Mouse (Mus musculus): ENCODE results near the gene Trnp1. TPM values are rescaled to one million over a fixed set of nuclear protein-coding genes. Genes with fewer than 3 reads are reported as not detected.

Trnp1 gene
- polyA plus RNA-seq, 1 experiment from 2014 or later = 0.70 TPM

DNA sequence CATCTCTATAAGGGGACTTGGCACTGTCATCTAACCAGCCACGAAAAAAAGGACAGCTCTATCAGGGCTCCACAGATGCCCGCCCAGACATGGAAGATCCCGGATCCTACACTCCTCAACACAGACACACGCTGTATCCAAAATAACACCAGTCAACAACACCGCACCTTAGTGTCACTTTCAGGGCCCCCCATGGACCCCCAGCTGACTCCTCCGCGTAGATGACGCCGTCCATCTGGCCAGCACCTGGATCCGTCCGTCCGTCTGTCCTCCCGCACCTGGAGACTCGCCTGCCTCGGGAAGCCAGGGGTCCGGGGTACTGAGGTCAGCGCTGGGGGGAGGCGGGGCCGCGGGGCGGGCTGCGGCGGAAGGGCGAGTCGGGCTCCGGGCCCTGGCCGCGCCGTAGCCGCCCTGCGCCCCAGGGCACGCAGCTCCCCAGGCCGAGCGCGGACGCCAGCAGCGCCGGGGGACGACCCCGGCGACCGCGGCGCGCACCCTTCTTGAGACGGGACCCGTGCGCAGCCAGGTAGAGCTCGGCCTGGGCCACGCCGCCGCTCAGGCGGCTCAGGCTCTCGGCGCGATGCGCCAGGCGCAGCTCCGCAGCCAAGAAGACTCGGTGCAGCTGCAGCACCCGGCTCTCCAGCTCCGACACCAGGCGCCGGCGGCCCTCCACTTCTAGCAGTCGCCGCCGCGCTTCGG lies 740 bp downstream of the Trnp1 start:
- Histone ChIP-seq H3K4me3 (ENCODE audit: low read length) (peak overlapping the region; percentile 65), H3K36me3 (ENCODE audit: control insufficient read depth, insufficient read depth, low read length) (no peaks in the 10 kb centered on the region), H3K27me3 (replicated peaks; ENCODE audit: control insufficient read depth, insufficient read depth, low read length) (peaks cover 56% of the 10 kb centered on the region), H3K27ac (ENCODE audit: low read length) (no peak overlapping the region), H3K9me3 (ENCODE audit: control insufficient read depth, low read length) (no peaks in the 10 kb centered on the region), H3K4me2 (ENCODE audit: low read depth, low read length) (peak overlapping the region; percentile 100), H3K9ac (ENCODE audit: low read depth, low read length) (peak overlapping the region; percentile 70), H3K4me1 (ENCODE audit: control insufficient read depth, insufficient read depth, low read length) (peaks cover 20% of the 10 kb centered on the region)
- ATAC-seq = peak; percentile 24; the same call in 1 of the 2 replicates
- 1% methylated on average over 58 of the region's 70 CpGs for WGBS

GRCm38 (mm10) chr4:133496738-133497445 lies 1.5 kb downstream of the Trnp1 start:
- Histone ChIP-seq H3K36me3 (ENCODE audit: control insufficient read depth, insufficient read depth, low read length) (no peaks in the 10 kb centered on the region), H3K27me3 (replicated peaks; ENCODE audit: control insufficient read depth, insufficient read depth, low read length) (peaks cover 56% of the 10 kb centered on the region), H3K27ac (ENCODE audit: low read length) (no peak overlapping the region), H3K4me2 (ENCODE audit: low read depth, low read length) (0 out of 2 replicates have a peak overlapping the region, but pooled peaks have one; percentile 100), H3K9me3 (ENCODE audit: control insufficient read depth, low read length) (no peaks in the 10 kb centered on the region), H3K4me1 (ENCODE audit: control insufficient read depth, insufficient read depth, low read length) (peaks cover 20% of the 10 kb centered on the region), H3K4me3 (ENCODE audit: low read length) (peak overlapping the region; percentile 65; the same call in 1 of the 2 replicates), H3K9ac (ENCODE audit: low read depth, low read length) (no peak overlapping the region)
- 33% methylated on average over 6 of the region's 6 CpGs for WGBS
- ATAC-seq = no peak

DNA sequence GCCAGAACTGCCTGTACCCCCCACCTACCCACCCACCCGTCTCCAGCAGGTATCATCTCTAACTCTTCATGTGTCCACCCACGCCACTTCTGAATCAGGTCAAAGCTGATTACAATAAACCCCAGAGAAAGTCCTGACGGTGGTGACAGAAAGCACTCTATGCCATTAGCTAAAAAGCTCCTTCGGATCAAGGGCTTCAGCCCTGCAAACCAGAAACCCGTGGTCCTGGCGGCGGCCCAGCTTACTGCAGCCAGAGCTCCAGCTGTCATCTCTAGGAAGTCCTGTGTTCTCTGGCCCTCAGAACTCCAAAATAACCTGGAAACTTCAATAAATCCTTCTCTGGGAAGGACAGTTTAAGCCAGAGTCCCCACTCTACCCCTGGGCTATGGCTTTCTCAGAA lies 2.6 kb downstream of the Trnp1 start:
- Histone ChIP-seq H3K9me3 (ENCODE audit: control insufficient read depth, low read length) (no peaks in the 10 kb centered on the region), H3K9ac (ENCODE audit: low read depth, low read length) (no peak overlapping the region), H3K4me3 (ENCODE audit: low read length) (no peak overlapping the region), H3K4me1 (ENCODE audit: control insufficient read depth, insufficient read depth, low read length) (peaks cover 20% of the 10 kb centered on the region), H3K27ac (ENCODE audit: low read length) (no peak overlapping the region), H3K27me3 (replicated peaks; ENCODE audit: control insufficient read depth, insufficient read depth, low read length) (peaks cover 51% of the 10 kb centered on the region), H3K36me3 (ENCODE audit: control insufficient read depth, insufficient read depth, low read length) (no peaks in the 10 kb centered on the region), H3K4me2 (ENCODE audit: low read depth, low read length) (no peak overlapping the region)
- 36% methylated on average over 7 of the region's 7 CpGs for WGBS
- no peak for ATAC-seq

GRCm38 (mm10) chr4:133494867-133495266 lies 3.5 kb downstream of the Trnp1 start:
- no peak overlapping the region for H3K4me2 ChIP-seq (ENCODE audit: low read depth, low read length)
- 72% methylated on average over 4 of the region's 4 CpGs for WGBS
- H3K4me3 ChIP-seq (ENCODE audit: low read length) = no peak overlapping the region
- no peaks in the 10 kb centered on the region for H3K36me3 ChIP-seq (ENCODE audit: control insufficient read depth, insufficient read depth, low read length)
- ATAC-seq = no peak
- H3K9ac ChIP-seq (ENCODE audit: low read depth, low read length) = no peak overlapping the region
- H3K27ac ChIP-seq (ENCODE audit: low read length) = no peak overlapping the region
- no peaks in the 10 kb centered on the region for H3K9me3 ChIP-seq (ENCODE audit: control insufficient read depth, low read length)
- H3K4me1 ChIP-seq (ENCODE audit: control insufficient read depth, insufficient read depth, low read length) = peaks cover 22% of the 10 kb centered on the region
- H3K27me3 ChIP-seq (replicated peaks; ENCODE audit: control insufficient read depth, insufficient read depth, low read length) = peaks cover 43% of the 10 kb centered on the region

- no peaks in the 10 kb centered on the region for H3K36me3 ChIP-seq (ENCODE audit: control insufficient read depth, insufficient read depth, low read length)
- 2% methylated on average over 12 of the region's 12 CpGs for WGBS
- H3K27me3 ChIP-seq (replicated peaks; ENCODE audit: control insufficient read depth, insufficient read depth, low read length) = peaks cover 41% of the 10 kb centered on the region
- H3K4me1 ChIP-seq (ENCODE audit: control insufficient read depth, insufficient read depth, low read length) = peaks cover 26% of the 10 kb centered on the region
- H3K4me2 ChIP-seq (ENCODE audit: low read depth, low read length) = peak overlapping the region; percentile 80
- H3K9me3 ChIP-seq (ENCODE audit: control insufficient read depth, low read length) = no peaks in the 10 kb centered on the region
- H3K27ac ChIP-seq (ENCODE audit: low read length) = peak overlapping the region; percentile 61
- H3K9ac ChIP-seq (ENCODE audit: low read depth, low read length) = peak overlapping the region; percentile 48
- peak; percentile 58; the same call in 1 of the 2 replicates for ATAC-seq
- H3K4me3 ChIP-seq (ENCODE audit: low read length) = peak overlapping the region; percentile 40
Observed at GRCm38 (mm10) chr4:133494432-133494831, 3.9 kb downstream of the Trnp1 start.

DNA sequence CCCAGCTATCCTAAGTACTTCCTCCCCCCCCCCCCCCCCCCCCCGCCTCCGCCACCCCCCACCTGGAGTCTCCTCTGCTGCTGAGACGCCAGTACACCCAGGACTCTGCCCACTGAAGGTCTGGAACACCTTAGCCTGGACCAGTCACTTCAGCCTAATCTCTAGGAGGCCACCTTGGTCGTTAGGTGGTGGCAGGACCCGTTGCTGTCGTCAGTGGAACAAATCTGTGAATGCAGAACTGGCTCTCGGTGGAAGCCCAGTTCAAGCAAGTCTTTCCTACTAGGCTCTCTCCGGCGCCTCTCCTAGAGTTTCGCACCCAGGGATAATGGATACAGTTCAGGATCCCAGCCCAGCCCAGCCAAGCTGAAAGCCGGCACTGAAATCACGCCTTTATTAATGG lies 4.5 kb downstream of the Trnp1 start:
- H3K4me1 ChIP-seq (ENCODE audit: control insufficient read depth, insufficient read depth, low read length) = peaks cover 31% of the 10 kb centered on the region
- no peak for ATAC-seq
- no peaks in the 10 kb centered on the region for H3K9me3 ChIP-seq (ENCODE audit: control insufficient read depth, low read length)
- peaks cover 36% of the 10 kb centered on the region for H3K27me3 ChIP-seq (replicated peaks; ENCODE audit: control insufficient read depth, insufficient read depth, low read length)
- peak overlapping the region; percentile 61 for H3K27ac ChIP-seq (ENCODE audit: low read length)
- H3K9ac ChIP-seq (ENCODE audit: low read depth, low read length) = peak overlapping the region; percentile 48
- peak overlapping the region; percentile 80 for H3K4me2 ChIP-seq (ENCODE audit: low read depth, low read length)
- WGBS = 15% methylated on average over 9 of the region's 12 CpGs
- H3K36me3 ChIP-seq (ENCODE audit: control insufficient read depth, insufficient read depth, low read length) = no peaks in the 10 kb centered on the region
- peak overlapping the region; percentile 40 for H3K4me3 ChIP-seq (ENCODE audit: low read length)

GRCm38 (mm10) chr4:133491800-133492199 lies 6.5 kb downstream of the Trnp1 start:
- ATAC-seq = no peak
- H3K4me2 ChIP-seq (ENCODE audit: low read depth, low read length) = no peak overlapping the region
- 25% methylated on average over 10 of the region's 10 CpGs for WGBS
- H3K9ac ChIP-seq (ENCODE audit: low read depth, low read length) = no peak overlapping the region
- peaks cover 15% of the 10 kb centered on the region for H3K27me3 ChIP-seq (replicated peaks; ENCODE audit: control insufficient read depth, insufficient read depth, low read length)
- H3K27ac ChIP-seq (ENCODE audit: low read length) = no peak overlapping the region
- H3K9me3 ChIP-seq (ENCODE audit: control insufficient read depth, low read length) = no peaks in the 10 kb centered on the region
- no peaks in the 10 kb centered on the region for H3K36me3 ChIP-seq (ENCODE audit: control insufficient read depth, insufficient read depth, low read length)
- H3K4me1 ChIP-seq (ENCODE audit: control insufficient read depth, insufficient read depth, low read length) = peaks cover 23% of the 10 kb centered on the region
- no peak overlapping the region for H3K4me3 ChIP-seq (ENCODE audit: low read length)

- 60% methylated on average over 4 of the region's 4 CpGs for WGBS
- peak; percentile 19; the same call in 1 of the 2 replicates for ATAC-seq
- Histone ChIP-seq H3K36me3 (ENCODE audit: control insufficient read depth, insufficient read depth, low read length) (no peaks in the 10 kb centered on the region), H3K4me2 (ENCODE audit: low read depth, low read length) (no peak overlapping the region), H3K9me3 (ENCODE audit: control insufficient read depth, low read length) (no peaks in the 10 kb centered on the region), H3K9ac (ENCODE audit: low read depth, low read length) (no peak overlapping the region), H3K27me3 (replicated peaks; ENCODE audit: control insufficient read depth, insufficient read depth, low read length) (no peaks in the 10 kb centered on the region), H3K4me1 (ENCODE audit: control insufficient read depth, insufficient read depth, low read length) (peaks cover 23% of the 10 kb centered on the region), H3K27ac (ENCODE audit: low read length) (peak overlapping the region; percentile 52), H3K4me3 (ENCODE audit: low read length) (no peak overlapping the region)
Observed at GRCm38 (mm10) chr4:133489489-133490245, 8.7 kb downstream of the Trnp1 start.
